Mouse (Mus musculus) C2C12 (cell line): ENCODE measurements at regions not wholly inside any gene's neighbourhood (a gene's known extent, or its start where the extent isn't known, plus 50 kb on each side); places are given as distances from the start of the nearest gene placed in this dataset.

Experiments
- CEBPB ChIP-seq: IDR thresholded peaks from one replicate; pipeline ENCODE4 v1.6.1; 2011; ENCODE audit warnings: low read depth, mild to moderate bottlenecking, control low read depth, moderate library complexity
- CTCF ChIP-seq: IDR thresholded peaks from one replicate; pipeline ENCODE4 v1.5.1; 2011; ENCODE audit not compliant: control insufficient read depth, insufficient read depth, insufficient read length
- MAX ChIP-seq: IDR thresholded peaks from one replicate; pipeline ENCODE4 v1.6.1; 2011; ENCODE audit warnings: mild to moderate bottlenecking, control low read depth
- MYOD1 ChIP-seq: IDR thresholded peaks from one replicate; pipeline ENCODE4 v1.6.1; 2011; ENCODE audit warnings: low read depth; ENCODE audit not compliant: control insufficient read depth, insufficient read length
- USF1 ChIP-seq: IDR thresholded peaks from one replicate; pipeline ENCODE4 v1.6.1; 2011; ENCODE audit warnings: low read depth, mild to moderate bottlenecking, control low read depth, moderate library complexity

DNA sequence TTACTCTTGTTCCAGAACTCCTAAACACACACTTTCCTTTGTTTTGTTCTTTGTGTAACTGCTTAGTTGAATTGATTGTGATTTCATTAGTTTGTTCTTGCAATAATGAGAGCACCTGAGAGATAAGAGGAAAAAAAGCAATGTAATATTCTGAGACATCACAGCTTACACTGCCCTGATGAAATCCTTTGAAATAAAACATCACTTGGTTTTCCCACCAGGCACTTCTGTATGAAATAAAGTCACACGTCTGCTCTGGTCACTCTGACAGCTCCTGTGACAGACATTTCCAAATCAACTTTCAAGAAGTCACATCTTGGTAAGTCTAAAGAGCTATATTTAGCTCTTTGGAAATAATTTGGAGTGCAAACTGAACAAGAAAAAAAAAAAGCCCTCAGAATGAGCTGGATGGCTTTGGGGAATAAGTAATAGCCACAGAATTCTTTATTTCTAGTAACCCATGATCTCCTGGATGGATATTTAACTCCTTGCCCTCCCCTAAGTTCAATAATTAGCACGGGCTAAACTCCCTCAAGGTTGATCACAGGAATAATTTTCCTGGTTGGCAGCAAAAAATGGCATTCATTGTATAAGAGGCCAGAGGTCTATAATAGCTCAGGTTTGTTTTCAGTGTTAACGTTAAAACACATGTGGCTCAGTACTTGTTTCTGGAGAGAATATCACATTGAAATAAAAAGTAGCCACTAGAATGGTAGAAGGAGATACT lies 452.4 kb upstream of the Kif18a start:
- TF ChIP-seq USF1 (no peak), CTCF (no peak), MAX (no peak), CEBPB (no peak), MYOD1 (no peak)
